Mouse (Mus musculus) B cell, adult 2 months (primary cell): ENCODE measurements at regions not wholly inside any gene's neighbourhood (a gene's known extent, or its start where the extent isn't known, plus 50 kb on each side); places are given as distances from the start of the nearest gene placed in this dataset.

Experiments
- DNase-seq, 2 experiments: peaks; one replicate each; pipeline ENCODE4 v3.0.0; 2022

- DNase-seq, result no peak
Measured at GRCm38 (mm10) chr3:149150796-149151195, 160.4 kb upstream of the Adgrl2 start.

- no peak for DNase-seq
Measured at GRCm38 (mm10) chr3:149148608-149149007, 158.3 kb upstream of the Adgrl2 start.

GRCm38 (mm10) chr3:149147916-149148315 is 157.6 kb upstream of the Adgrl2 start:
- no peak for DNase-seq

GRCm38 (mm10) chr3:149146673-149147072 is 156.3 kb upstream of the Adgrl2 start:
- DNase-seq, result no peak

- no peak for DNase-seq
Measured at GRCm38 (mm10) chr3:149140461-149140860, 150.1 kb upstream of the Adgrl2 start.

GRCm38 (mm10) chr3:149134028-149134938 is 143.9 kb upstream of the Adgrl2 start:
- DNase-seq, result no peak

- DNase-seq, result no peak
Measured at GRCm38 (mm10) chr3:149118806-149119205, 128.5 kb upstream of the Adgrl2 start.

- DNase-seq, result no peak
Measured at GRCm38 (mm10) chr3:149117684-149118056, 127.3 kb upstream of the Adgrl2 start.

GRCm38 (mm10) chr3:149117018-149117683 is 126.8 kb upstream of the Adgrl2 start:
- no peak for DNase-seq

- DNase-seq, result no peak
Measured at GRCm38 (mm10) chr3:149116604-149117003, 126.2 kb upstream of the Adgrl2 start.

- DNase-seq, result no peak
Measured at GRCm38 (mm10) chr3:149115901-149116300, 125.5 kb upstream of the Adgrl2 start.

- DNase-seq, result no peak
Measured at GRCm38 (mm10) chr3:149112878-149113277, 122.5 kb upstream of the Adgrl2 start.

GRCm38 (mm10) chr3:149111529-149112439 is 121.4 kb upstream of the Adgrl2 start:
- DNase-seq, result no peak

GRCm38 (mm10) chr3:149110831-149111230 is 120.5 kb upstream of the Adgrl2 start:
- no peak for DNase-seq

- DNase-seq, result no peak
Measured at GRCm38 (mm10) chr3:149105709-149106450, 115.5 kb upstream of the Adgrl2 start.

GRCm38 (mm10) chr3:149105181-149105580 is 114.8 kb upstream of the Adgrl2 start:
- no peak for DNase-seq

GRCm38 (mm10) chr3:149104080-149104479 is 113.7 kb upstream of the Adgrl2 start:
- DNase-seq, result no peak

- DNase-seq, result no peak
Measured at GRCm38 (mm10) chr3:149103469-149103868, 113.1 kb upstream of the Adgrl2 start.

GRCm38 (mm10) chr3:149102846-149103245 is 112.5 kb upstream of the Adgrl2 start:
- DNase-seq, result no peak

GRCm38 (mm10) chr3:149101785-149102184 is 111.4 kb upstream of the Adgrl2 start:
- no peak for DNase-seq

- no peak for DNase-seq
Measured at GRCm38 (mm10) chr3:149098764-149099163, 108.4 kb upstream of the Adgrl2 start.

- DNase-seq, result no peak
Measured at GRCm38 (mm10) chr3:149097026-149097425, 106.7 kb upstream of the Adgrl2 start.
